In the genomic region with DNA sequence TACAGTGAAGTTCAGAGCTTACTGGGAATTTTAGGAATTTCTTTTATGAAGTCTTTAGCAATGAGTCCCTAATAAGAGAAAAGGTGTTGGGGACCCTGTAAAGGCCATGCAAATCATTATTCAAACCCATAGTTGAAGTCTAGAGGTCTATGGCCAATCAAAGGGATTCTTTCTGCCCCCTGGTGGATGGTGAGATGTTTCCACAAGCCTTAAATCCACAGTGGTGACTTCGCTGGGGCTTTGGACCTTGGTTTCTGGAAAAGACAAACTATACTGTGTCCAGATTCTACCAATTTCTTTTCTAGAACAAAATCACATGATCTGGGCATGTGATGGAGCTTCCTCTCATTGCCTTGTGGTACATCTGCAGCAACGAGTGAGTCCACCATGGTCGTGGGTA, we compare ENCODE assay signal across 10 mouse cellular contexts.
DNase-seq lines count a peak whose midpoint lies in the region; TF ChIP-seq lines count a peak whose summit lies in the region.
"Had no signal": no experiment of that assay in that cellular context is flagged by ENCODE, and none has a peak within 500 bp of the region (broad histone marks: within the 10 kb centered on the region; RNA-seq: fewer than 3 reads in every experiment).

No protein-coding gene starts in this region.

- H3K27ac ChIP-seq in gastrocnemius, adult 2 months: no peak overlapping the region
- no peak overlapping the region for H3K27ac ChIP-seq in left cerebral cortex, adult 2 months
- H3K27ac ChIP-seq: liver, embryonic 13.5 days had no signal

- no peak for DNase-seq in gastrocnemius, adult 2 months
- DNase-seq in gastrocnemius, postnatal 10 days: no peak
- peak in 1 of 2 experiments; percentile 18 for DNase-seq in left cerebral cortex, adult 2 months (ENCODE audit: extremely low spot score in 1 of 2, low spot score in 2 of 2)
- no peak for DNase-seq in left cerebral cortex, adult 11 months (ENCODE audit: low spot score)
- peak; percentile 39 for DNase-seq in NIH3T3 (ENCODE audit: low read depth)
- DNase-seq in embryo, embryonic 10.5 days (ENCODE audit: low spot score): peak; percentile 48
- DNase-seq in left cerebral cortex, postnatal 4 days: no peak
- DNase-seq: cerebellum, postnatal 36 days; gastrocnemius, postnatal 25 days; liver, embryonic 13.5 days had no signal

- intact Hi-C loops in gastrocnemius, adult 2 months (cut with DNase I): no loop called here
- intact Hi-C loops in left cerebral cortex, adult 2 months (cut with DNase I): loop anchor here (5.0 kb wide), 2 partner anchors 276 to 426 kb away; no protein-coding TSS in a partner anchor
- intact Hi-C loops in left cerebral cortex, postnatal 4 days (cut with DNase I): no loop called here

- 0 out of 2 replicates have a peak, but pooled peaks have one; percentile 13 for TF ChIP-seq CTCF in gastrocnemius, adult 2 months (IDR thresholded peaks at IDR 0.05)
- peak; percentile 59 for TF ChIP-seq CTCF in left cerebral cortex, adult 2 months (IDR thresholded peaks at IDR 0.05)

- no peak overlapping the region for H3K4me3 ChIP-seq in gastrocnemius, adult 2 months
- no peak overlapping the region for H3K4me3 ChIP-seq in left cerebral cortex, adult 2 months
- H3K4me3 ChIP-seq: liver, embryonic 13.5 days had no signal

Comparison
In these comparisons a context has a peak if more than half of its experiments do, and no peak if none do; other contexts are left out.
1. DNase-seq: peak in NIH3T3 (single experiment) and embryo, embryonic 10.5 days (single experiment); none in gastrocnemius, adult 2 months (single experiment), gastrocnemius, postnatal 10 days (single experiment), left cerebral cortex, adult 11 months (single experiment) and left cerebral cortex, postnatal 4 days (single experiment).